8 mouse cellular contexts compared by ENCODE assay signal in the genomic region with DNA sequence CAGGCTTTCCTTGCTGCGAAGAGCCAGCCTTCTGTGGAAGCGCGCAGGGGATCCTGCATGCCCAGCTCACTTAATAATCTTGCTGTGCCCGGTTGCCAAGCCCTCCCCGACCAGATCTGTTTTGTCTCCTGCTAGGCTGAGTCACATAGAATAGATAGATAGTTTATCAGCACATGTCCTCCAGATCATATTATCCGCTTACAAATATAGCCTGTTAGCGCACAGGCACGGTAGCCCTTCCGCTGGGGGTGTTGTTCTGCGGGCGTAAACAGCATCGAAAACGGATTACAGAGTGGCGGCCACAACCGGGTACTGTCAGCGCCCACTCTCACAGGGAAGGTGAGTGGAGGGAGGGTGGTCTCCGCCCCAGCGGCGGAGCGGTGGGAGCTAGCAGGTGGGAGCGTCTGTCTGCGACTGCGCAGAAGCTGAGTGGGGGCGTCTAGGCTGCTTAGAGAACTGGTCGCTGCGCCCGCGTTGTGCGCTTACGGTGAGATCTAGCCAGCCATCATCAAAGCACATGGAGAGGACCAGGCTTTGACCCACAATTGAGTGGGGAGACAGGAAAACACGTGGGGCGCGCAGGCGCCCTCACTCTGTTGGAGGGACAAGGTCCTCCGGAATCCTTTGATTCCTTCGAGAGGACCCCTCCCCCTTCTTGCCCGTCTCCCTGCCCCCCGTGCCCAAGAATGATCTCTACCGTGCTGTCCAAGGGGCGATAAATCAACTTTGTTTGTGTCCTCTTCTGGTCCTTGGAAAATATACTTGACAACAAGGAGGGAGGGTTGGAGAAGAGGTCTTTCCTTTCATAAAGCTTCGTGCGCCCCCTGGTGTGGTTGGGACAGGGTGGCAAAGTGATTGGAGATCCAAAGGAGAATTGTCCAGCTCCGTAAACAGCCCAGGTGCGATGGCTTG. TPM values are rescaled to one million over a fixed set of nuclear protein-coding genes. Genes with fewer than 3 reads are reported as not detected.
DNase-seq lines count a peak whose midpoint lies in the region; TF ChIP-seq lines count a peak whose summit lies in the region.

No protein-coding gene starts in this region.

- peak; percentile 63 for TF ChIP-seq CTCF in cortical plate, adult 2 months (IDR thresholded peaks at IDR 0.05; ENCODE audit: extremely low read depth, insufficient read depth, low read length)
- peak; percentile 66 for TF ChIP-seq CTCF in left cerebral cortex, adult 2 months (IDR thresholded peaks at IDR 0.05)

- no peaks in the 10 kb centered on the region for H3K4me1 ChIP-seq in cortical plate, adult 2 months (ENCODE audit: control insufficient read depth, insufficient read depth, low read length)

- TF ChIP-seq POLR2A in cortical plate, adult 2 months (IDR thresholded peaks at IDR 0.05; ENCODE audit: extremely low read depth, insufficient read depth, low read length): peak; percentile 59; the same call in 1 of the 2 replicates

- peak overlapping the region; percentile 81 for H3K4me3 ChIP-seq in cortical plate, adult 2 months (ENCODE audit: insufficient read depth, low read length)
- peak overlapping the region; percentile 70 for H3K4me3 ChIP-seq in left cerebral cortex, adult 2 months

- peak overlapping the region; percentile 80 for H3K27ac ChIP-seq in cortical plate, adult 2 months (ENCODE audit: insufficient read depth, low read length)
- H3K27ac ChIP-seq in left cerebral cortex, adult 2 months: peak overlapping the region; percentile 89

- intact Hi-C loops in gastrocnemius, postnatal 14 days (cut with DNase I; ENCODE audit: low total_unique reads): no loop called here
- intact Hi-C loops in left cerebral cortex, adult 2 months (cut with DNase I): loop anchor here (1.0 kb wide), 1 partner anchor 32 kb away; no protein-coding TSS in a partner anchor

- DNase-seq in ZHBTc4 (ENCODE audit: low read depth, low spot score): peak; percentile 79
- DNase-seq in gastrocnemius, postnatal 14 days: peak; percentile 74
- DNase-seq in induced T-regulatory cell, adult 2 months (ENCODE audit: low read depth): peak; percentile 80
- DNase-seq in left cerebral cortex, adult 2 months (ENCODE audit: extremely low spot score in 1 of 2, low spot score in 2 of 2): peak; percentile 57 to 67
- DNase-seq in lung, postnatal 4 days: peak; percentile 58 to 69
- DNase-seq in right cerebral cortex, adult 18-20 months: peak; percentile 68
- peak; percentile 13 to 52 for DNase-seq in urinary bladder, postnatal 36 days (ENCODE audit: low spot score in 2 of 2)

RNA-seq across cellular contexts. Expression of a gene that starts 2.5 kb away (rescaled TPM):
- polyA plus RNA-seq in cortical plate, adult 2 months (2012; rRNA removed): 0.83 and 1.3 TPM in 2 replicates
- 10 to 100 TPM; 23.7 to 24.1 TPM for total RNA-seq in gastrocnemius, postnatal 14 days (2021)
- 1 to 10 TPM in 1 of 2 experiments, under 1 TPM in 1; 0.84 to 2.1 TPM for total RNA-seq in left cerebral cortex, adult 2 months (2021)

RNA-seq across cellular contexts. Expression of a gene that starts 7.8 kb away (rescaled TPM):
- polyA plus RNA-seq in cortical plate, adult 2 months (2012; rRNA removed): 1.1 and 1.3 TPM in 2 replicates
- not detected for total RNA-seq in gastrocnemius, postnatal 14 days (2021)
- under 1 TPM; 0.16 to 0.32 TPM for total RNA-seq in left cerebral cortex, adult 2 months (2021)

RNA-seq across cellular contexts. Expression of a gene that starts 36.6 kb away (rescaled TPM):
- polyA plus RNA-seq in cortical plate, adult 2 months (2012; rRNA removed): 0.45 and 0.69 TPM in 2 replicates
- 1 to 10 TPM; 1.2 to 1.3 TPM for total RNA-seq in gastrocnemius, postnatal 14 days (2021)
- under 1 TPM; 0.19 to 0.48 TPM for total RNA-seq in left cerebral cortex, adult 2 months (2021)

RNA-seq across cellular contexts. Expression of a gene that starts 37.1 kb away (rescaled TPM):
- not detected in 2 replicates for polyA plus RNA-seq in cortical plate, adult 2 months (2012; rRNA removed)
- 1 to 10 TPM in 1 of 2 experiments, under 1 TPM in 1; 0.78 to 2.6 TPM for total RNA-seq in gastrocnemius, postnatal 14 days (2021)
- total RNA-seq in left cerebral cortex, adult 2 months (2021): not detected

Comparison
In these comparisons a context has a peak if more than half of its experiments do, and no peak if none do; other contexts are left out.
1. Peak in every context shown above with its lines: DNase-seq, H3K4me3 ChIP-seq and H3K27ac ChIP-seq.
2. RNA of a gene that starts 2.5 kb away (total RNA-seq): 23.7 to 24.1 TPM in gastrocnemius, postnatal 14 days; 0.84 to 2.1 TPM in left cerebral cortex, adult 2 months; every median in the first group is over 4 times any median in the second.